Mouse (Mus musculus): ENCODE data around the gene Fam155a. TPM values are rescaled to one million over a fixed set of nuclear protein-coding genes. Genes with fewer than 3 reads are reported as not detected.

Fam155a gene
- polyA plus RNA-seq, 1 experiment from 2014 or later: 0.41 TPM

- Histone ChIP-seq H3K4me1 (replicated peaks; ENCODE audit: control insufficient read depth, insufficient read depth, low read length) (no peaks in the 10 kb centered on the region), H3K4me2 (no peak overlapping the region), H3K27ac (ENCODE audit: low read depth, low read length) (no peak overlapping the region), H3K27me3 (replicated peaks; ENCODE audit: control insufficient read depth, insufficient read depth, low read length) (no peaks in the 10 kb centered on the region), H3K36me3 (ENCODE audit: control insufficient read depth, insufficient read depth, low read length) (no peaks in the 10 kb centered on the region), H3K9me3 (ENCODE audit: control insufficient read depth, low read length) (no peaks in the 10 kb centered on the region), H3K9ac (ENCODE audit: low read depth, low read length) (no peak overlapping the region), H3K4me3 (ENCODE audit: low read depth, low read length) (no peak overlapping the region)
- DNase-seq (ENCODE audit: low spot score) (no peak), ATAC-seq (replicated peaks; ENCODE audit: low FRiP score) (no peak)
- 80% methylated on average over 10 of the region's 10 CpGs for WGBS
Observed at GRCm38 (mm10) chr8:9167995-9168394, 603.0 kb downstream of the Fam155a start.

GRCm38 (mm10) chr8:9161606-9162005 lies 609.4 kb downstream of the Fam155a start:
- no peak for ATAC-seq (replicated peaks; ENCODE audit: low FRiP score)
- H3K9me3 ChIP-seq (ENCODE audit: control insufficient read depth, low read length): no peaks in the 10 kb centered on the region
- no peak overlapping the region for H3K27ac ChIP-seq (ENCODE audit: low read depth, low read length)
- H3K27me3 ChIP-seq (replicated peaks; ENCODE audit: control insufficient read depth, insufficient read depth, low read length): no peaks in the 10 kb centered on the region
- H3K4me2 ChIP-seq: no peak overlapping the region
- peaks cover 2% of the 10 kb centered on the region for H3K4me1 ChIP-seq (replicated peaks; ENCODE audit: control insufficient read depth, insufficient read depth, low read length)
- no peak for DNase-seq (ENCODE audit: low spot score)
- H3K4me3 ChIP-seq (ENCODE audit: low read depth, low read length): no peak overlapping the region
- no peaks in the 10 kb centered on the region for H3K36me3 ChIP-seq (ENCODE audit: control insufficient read depth, insufficient read depth, low read length)
- 83% methylated on average over 4 of the region's 4 CpGs for WGBS
- H3K9ac ChIP-seq (ENCODE audit: low read depth, low read length): no peak overlapping the region

GRCm38 (mm10) chr8:9159322-9159721 lies 611.6 kb downstream of the Fam155a start:
- WGBS: 72% methylated on average over 7 of the region's 7 CpGs
- no peaks in the 10 kb centered on the region for H3K27me3 ChIP-seq (replicated peaks; ENCODE audit: control insufficient read depth, insufficient read depth, low read length)
- ATAC-seq (replicated peaks; ENCODE audit: low FRiP score) (no peak), DNase-seq (ENCODE audit: low spot score) (no peak)
- no peaks in the 10 kb centered on the region for H3K36me3 ChIP-seq (ENCODE audit: control insufficient read depth, insufficient read depth, low read length)
- no peak overlapping the region for H3K9ac ChIP-seq (ENCODE audit: low read depth, low read length)
- no peaks in the 10 kb centered on the region for H3K9me3 ChIP-seq (ENCODE audit: control insufficient read depth, low read length)
- no peak overlapping the region for H3K4me2 ChIP-seq
- H3K27ac ChIP-seq (ENCODE audit: low read depth, low read length): no peak overlapping the region
- peaks cover 2% of the 10 kb centered on the region for H3K4me1 ChIP-seq (replicated peaks; ENCODE audit: control insufficient read depth, insufficient read depth, low read length)
- H3K4me3 ChIP-seq (ENCODE audit: low read depth, low read length): no peak overlapping the region

- no peaks in the 10 kb centered on the region for H3K9me3 ChIP-seq (ENCODE audit: control insufficient read depth, low read length)
- DNase-seq (ENCODE audit: low spot score): no peak
- ATAC-seq (replicated peaks; ENCODE audit: low FRiP score): no peak
- no peak overlapping the region for H3K27ac ChIP-seq (ENCODE audit: low read depth, low read length)
- no peak overlapping the region for H3K9ac ChIP-seq (ENCODE audit: low read depth, low read length)
- H3K4me3 ChIP-seq (ENCODE audit: low read depth, low read length): no peak overlapping the region
- H3K4me2 ChIP-seq: no peak overlapping the region
- WGBS: 49% methylated on average over 13 of the region's 13 CpGs
- H3K36me3 ChIP-seq (ENCODE audit: control insufficient read depth, insufficient read depth, low read length): no peaks in the 10 kb centered on the region
- no peaks in the 10 kb centered on the region for H3K27me3 ChIP-seq (replicated peaks; ENCODE audit: control insufficient read depth, insufficient read depth, low read length)
- peaks cover 2% of the 10 kb centered on the region for H3K4me1 ChIP-seq (replicated peaks; ENCODE audit: control insufficient read depth, insufficient read depth, low read length)
Observed at GRCm38 (mm10) chr8:9158652-9159051, 612.3 kb downstream of the Fam155a start.

GRCm38 (mm10) chr8:9157141-9157781 lies 613.7 kb downstream of the Fam155a start:
- peak overlapping the region; percentile 39 for H3K4me2 ChIP-seq
- ATAC-seq (replicated peaks; ENCODE audit: low FRiP score) (peak; percentile 66), DNase-seq (ENCODE audit: low spot score) (peak; percentile 39)
- H3K4me1 ChIP-seq (replicated peaks; ENCODE audit: control insufficient read depth, insufficient read depth, low read length): peaks cover 5% of the 10 kb centered on the region
- 20% methylated on average over 23 of the region's 23 CpGs for WGBS
- H3K9ac ChIP-seq (ENCODE audit: low read depth, low read length): no peak overlapping the region
- H3K36me3 ChIP-seq (ENCODE audit: control insufficient read depth, insufficient read depth, low read length): no peaks in the 10 kb centered on the region
- H3K4me3 ChIP-seq (ENCODE audit: low read depth, low read length): no peak overlapping the region
- H3K9me3 ChIP-seq (ENCODE audit: control insufficient read depth, low read length): no peaks in the 10 kb centered on the region
- H3K27me3 ChIP-seq (replicated peaks; ENCODE audit: control insufficient read depth, insufficient read depth, low read length): no peaks in the 10 kb centered on the region
- no peak overlapping the region for H3K27ac ChIP-seq (ENCODE audit: low read depth, low read length)

Small RNAs within 50 kb of the gene (microRNA-seq; reads per million reads assigned to microRNA genes)
- gene Gm47312 (ENCODE audit: borderline number of aligned reads): not detected

Other genes with a start within 250 kb of the Fam155a start
- gene Gm10217, start 93.1 kb upstream of the Fam155a start, polyA plus RNA-seq (2014; fragmentation: Nextera tagmentation; extraction: Ambion mirVana): not detected in 2 replicates
- gene Lig4, start 206.5 kb upstream of the Fam155a start, polyA plus RNA-seq (2014; fragmentation: Nextera tagmentation; extraction: Ambion mirVana): 3.6 and 3.7 TPM in 2 replicates
- 10.9 and 12.8 TPM in 2 replicates for gene Abhd13, start 206.5 kb upstream of the Fam155a start, polyA plus RNA-seq (2014; fragmentation: Nextera tagmentation; extraction: Ambion mirVana)
- 0.25 and 0.30 TPM in 2 replicates for gene Tnfsf13b, start 235.3 kb upstream of the Fam155a start, polyA plus RNA-seq (2014; fragmentation: Nextera tagmentation; extraction: Ambion mirVana)

All from liver, embryonic 11.5 days (tissue).